Mouse (Mus musculus): ENCODE measurements around the gene Vps36. TPM values are rescaled to one million over a fixed set of nuclear protein-coding genes. Genes with fewer than 3 reads are reported as not detected.

Gene Vps36
- polyA plus RNA-seq, 1 experiment: 0.15 TPM

GRCm38 (mm10) chr8:22265194-22265593, 72.6 kb downstream of the Vps36 start:
- Histone ChIP-seq H3K4me3 (replicated peaks) (no peak overlapping the region), H3K36me3 (ENCODE audit: control insufficient read depth) (no peaks in the 10 kb centered on the region), H3K9me3 (ENCODE audit: control insufficient read depth, low read length) (peaks cover 13% of the 10 kb centered on the region; the same call in 1 of the 2 replicates), H3K4me1 (ENCODE audit: control insufficient read depth) (no peaks in the 10 kb centered on the region), H3K27me3 (ENCODE audit: control insufficient read depth) (no peaks in the 10 kb centered on the region)
- TF ChIP-seq GATA1 (IDR thresholded peaks at IDR 0.05; ENCODE audit: low read length) (no peak), TAL1 (IDR thresholded peaks at IDR 0.05; ENCODE audit: low read length) (no peak)

- H3K9me3 ChIP-seq (ENCODE audit: control insufficient read depth, low read length): peaks cover 8% of the 10 kb centered on the region; the same call in 1 of the 2 replicates
- no peak overlapping the region for H3K4me3 ChIP-seq (replicated peaks)
- H3K27me3 ChIP-seq (ENCODE audit: control insufficient read depth): no peaks in the 10 kb centered on the region
- TF ChIP-seq GATA1 (IDR thresholded peaks at IDR 0.05; ENCODE audit: low read length): no peak
- TF ChIP-seq TAL1 (IDR thresholded peaks at IDR 0.05; ENCODE audit: low read length): no peak
- H3K36me3 ChIP-seq (ENCODE audit: control insufficient read depth): no peaks in the 10 kb centered on the region
- H3K4me1 ChIP-seq (ENCODE audit: control insufficient read depth): no peaks in the 10 kb centered on the region
Observed at GRCm38 (mm10) chr8:22266809-22267208, 74.2 kb downstream of the Vps36 start.

Other genes starting within 250 kb of the Vps36 start
- gene Defb13, start 246.0 kb upstream of the Vps36 start, polyA plus RNA-seq (2012): not detected in 2 replicates
- not detected in 2 replicates for gene Fam90a1a, start 234.1 kb upstream of the Vps36 start, polyA plus RNA-seq (2012)
- gene Ccdc70, start 223.0 kb upstream of the Vps36 start, polyA plus RNA-seq (2012): not detected in 2 replicates
- gene Atp7b, start 132.5 kb upstream of the Vps36 start, polyA plus RNA-seq (2012): 0.38 and 0.42 TPM in 2 replicates
- gene Alg11, start 132.1 kb upstream of the Vps36 start, polyA plus RNA-seq (2012): 0.01 TPM in 2 replicates
- gene Nek5, start 67.8 kb upstream of the Vps36 start, polyA plus RNA-seq (2012): not detected in 2 replicates
- 0.05 and 0.11 TPM in 2 replicates for gene Nek3, start 26.4 kb upstream of the Vps36 start, polyA plus RNA-seq (2012)
- 1.2 and 1.4 TPM in 2 replicates for gene Ckap2, start 7.0 kb upstream of the Vps36 start, polyA plus RNA-seq (2012)
- not detected in 2 replicates for gene Thsd1, start 34.5 kb downstream of the Vps36 start, polyA plus RNA-seq (2012)
- not detected in 2 replicates for gene Tpte, start 90.6 kb downstream of the Vps36 start, polyA plus RNA-seq (2012)
- 0.06 and 0.08 TPM in 2 replicates for gene Slc25a15, start 205.8 kb downstream of the Vps36 start, polyA plus RNA-seq (2012)
- 0.10 and 0.11 TPM in 2 replicates for gene Mrps31, start 218.6 kb downstream of the Vps36 start, polyA plus RNA-seq (2012)